Mouse (Mus musculus) mature B cell (primary cell): ENCODE measurements around the gene Ttc26.
"Not testable (repeated sequence)": the region's sequence is repeated elsewhere in the genome, so short reads cannot be mapped to it uniquely, and the experiment has no call there.

Experiments
- in situ Hi-C: fragments of 300-500 bp; cut with MboI; formaldehyde crosslinking; loops from 2 replicates; pipeline ENCODE4 v1.14.3; 2019

The Ttc26 gene

GRCm38 (mm10) chr6:38356661-38357433 is 24.4 kb upstream of the Ttc26 start:
- in situ Hi-C loops, result not testable (repeated sequence)

GRCm38 (mm10) chr6:38357603-38358252 is 23.5 kb upstream of the Ttc26 start:
- in situ Hi-C loops, result no loop called here

GRCm38 (mm10) chr6:38358253-38359027 is 22.8 kb upstream of the Ttc26 start:
- in situ Hi-C loops, result no loop called here

- in situ Hi-C loops, result not testable (repeated sequence)
Observed at GRCm38 (mm10) chr6:38359044-38359735, 22.1 kb upstream of the Ttc26 start.

- in situ Hi-C loops, result no loop called here
Observed at GRCm38 (mm10) chr6:38359736-38360499, 21.4 kb upstream of the Ttc26 start.

- in situ Hi-C loops, result no loop called here
Observed at GRCm38 (mm10) chr6:38361065-38361464, 20.2 kb upstream of the Ttc26 start.

- in situ Hi-C loops, result no loop called here
Observed at GRCm38 (mm10) chr6:38361937-38362336, 19.3 kb upstream of the Ttc26 start.

GRCm38 (mm10) chr6:38363370-38363769 is 17.9 kb upstream of the Ttc26 start:
- in situ Hi-C loops, result no loop called here

- in situ Hi-C loops, result no loop called here
Observed at GRCm38 (mm10) chr6:38364121-38364520, 17.1 kb upstream of the Ttc26 start.

GRCm38 (mm10) chr6:38369945-38370344 is 11.3 kb upstream of the Ttc26 start:
- in situ Hi-C loops, result no loop called here

GRCm38 (mm10) chr6:38374271-38374670 is 7.0 kb upstream of the Ttc26 start:
- in situ Hi-C loops, result no loop called here

- in situ Hi-C loops, result no loop called here
Observed at GRCm38 (mm10) chr6:38380764-38381128, 523 bp upstream of the Ttc26 start.

GRCm38 (mm10) chr6:38389671-38390070 is 8.4 kb downstream of the Ttc26 start:
- in situ Hi-C loops, result no loop called here

GRCm38 (mm10) chr6:38432457-38432856 is 51.2 kb downstream of the Ttc26 start:
- in situ Hi-C loops, result not testable (repeated sequence)

GRCm38 (mm10) chr6:38433261-38434033 is 52.2 kb downstream of the Ttc26 start, which contains the start of gene Ubn2:
Ubn2 (plus strand) TSS chr6:38433950.
- in situ Hi-C loops, result no loop called here

GRCm38 (mm10) chr6:38434055-38435023 is 53.1 kb downstream of the Ttc26 start:
- in situ Hi-C loops, result no loop called here

- in situ Hi-C loops, result no loop called here
Observed at GRCm38 (mm10) chr6:38443842-38444241, 62.6 kb downstream of the Ttc26 start.

GRCm38 (mm10) chr6:38448295-38448694 is 67.0 kb downstream of the Ttc26 start:
- in situ Hi-C loops, result no loop called here

- in situ Hi-C loops, result no loop called here
Observed at GRCm38 (mm10) chr6:38453049-38453448, 71.8 kb downstream of the Ttc26 start.
